Mouse (Mus musculus): ENCODE measurements around the gene Nuak2. TPM values are rescaled to one million over a fixed set of nuclear protein-coding genes. Genes with fewer than 3 reads are reported as not detected.
A peak's percentile ranks its signal among the peaks of the same experiment; 100 is the strongest.
"Not testable (repeated sequence)": the region's sequence is repeated elsewhere in the genome, so short reads cannot be mapped to it uniquely, and the experiment has no call there.

The Nuak2 gene
- 18.8 and 20.1 TPM in 2 replicates for polyA plus RNA-seq (2014; fragmentation: Nextera tagmentation; extraction: Ambion mirVana)

DNA sequence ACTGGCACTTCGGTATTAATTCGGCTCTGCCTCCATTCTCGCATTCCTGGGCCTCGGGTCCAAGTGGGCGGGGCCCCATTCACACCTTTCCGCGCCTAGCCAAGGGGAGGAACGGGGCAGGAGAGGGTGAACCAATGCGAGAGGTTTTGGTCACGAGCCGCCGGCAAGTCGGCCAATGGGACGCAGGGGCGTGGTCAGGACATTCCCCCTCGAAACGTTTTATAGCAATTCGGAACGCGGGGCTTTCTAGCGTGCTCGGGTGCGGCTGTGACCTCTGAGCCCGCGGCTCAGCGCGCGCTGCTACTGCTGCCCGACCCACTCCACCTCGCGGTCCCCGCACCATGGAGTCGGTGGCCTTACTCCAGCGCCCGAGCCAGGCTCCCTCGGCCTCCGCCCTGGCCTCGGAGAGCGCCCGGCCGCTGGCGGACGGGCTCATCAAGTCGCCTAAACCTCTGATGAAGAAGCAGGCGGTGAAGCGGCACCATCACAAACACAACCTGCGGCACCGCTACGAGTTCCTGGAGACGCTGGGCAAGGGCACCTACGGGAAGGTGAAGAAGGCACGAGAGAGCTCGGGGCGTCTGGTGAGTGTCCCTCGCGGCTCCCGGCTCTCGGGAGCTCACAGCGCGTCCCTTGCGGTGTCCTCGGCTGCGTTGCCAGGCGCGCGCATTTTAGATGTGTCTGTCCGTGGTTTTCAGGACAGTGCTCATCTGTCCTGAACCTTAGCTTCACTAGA lies at the start of gene Nuak2:
Gene Nuak2 (plus strand): TSS at position 238 of the 736 bp plus-strand sequence.
- ATAC-seq = peak; percentile 84
- Histone ChIP-seq H3K4me3 (ENCODE audit: low read depth, low read length) (peak within 1 kb of the TSS; percentile 71), H3K27me3 (replicated peaks; ENCODE audit: control insufficient read depth, insufficient read depth, low read length) (no peaks in the 10 kb centered on the region), H3K36me3 (ENCODE audit: control insufficient read depth, insufficient read depth, low read length) (0 out of 2 replicates have a peak, but pooled peaks cover 3% of the 10 kb centered on the region), H3K9me3 (replicated peaks; ENCODE audit: control insufficient read depth, low read length) (no peaks in the 10 kb centered on the region), H3K9ac (ENCODE audit: low read length) (peak within 1 kb of the TSS; percentile 78), H3K4me2 (ENCODE audit: low read length) (peak within 1 kb of the TSS; percentile 70), H3K27ac (ENCODE audit: low read depth, low read length) (peak within 1 kb of the TSS; percentile 86), H3K4me1 (ENCODE audit: control insufficient read depth, insufficient read depth, low read length) (peaks cover 35% of the 10 kb centered on the region)
- DNase-seq (ENCODE audit: low spot score) = peak; percentile 96
- under 1% methylated on average over 67 of the region's 67 CpGs for WGBS

DNA sequence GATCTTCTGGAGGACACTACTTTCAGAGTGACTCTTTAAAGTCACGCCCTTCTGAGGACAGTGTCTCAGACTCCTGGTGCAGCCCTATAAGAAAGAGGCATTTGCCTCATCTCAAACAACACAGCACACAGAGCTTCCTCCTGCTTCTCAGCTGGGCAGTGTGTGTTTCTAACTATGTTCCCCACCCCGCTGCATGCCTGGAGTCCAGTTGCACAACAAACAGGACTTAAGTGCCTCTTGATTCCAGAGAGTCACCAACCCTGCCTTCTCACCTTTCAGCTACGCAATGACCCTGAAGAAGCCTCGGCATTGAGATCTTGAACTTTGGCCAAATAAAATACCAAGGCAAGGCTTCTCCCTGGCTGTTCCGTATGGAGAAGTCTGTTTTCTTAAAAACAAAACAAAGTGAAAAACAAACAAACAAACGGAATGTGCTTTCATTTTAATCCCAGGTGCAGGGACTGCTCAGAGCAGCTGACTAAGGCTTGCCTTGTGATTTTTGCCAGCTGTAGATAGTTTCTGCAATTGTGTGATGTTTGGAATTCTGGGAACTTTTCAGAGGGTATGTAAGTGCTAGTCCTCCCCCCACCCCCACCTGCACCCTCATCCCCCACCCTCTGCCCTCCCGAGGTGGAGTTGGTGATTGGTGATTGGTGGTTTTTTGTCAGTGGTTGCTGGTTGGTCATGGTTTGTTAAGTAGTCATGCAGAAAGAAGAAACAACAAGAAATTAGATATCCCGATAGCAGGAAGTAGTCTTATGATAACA lies 49.0 kb upstream of the Nuak2 start:
- no peak overlapping the region for H3K4me3 ChIP-seq (ENCODE audit: low read depth, low read length)
- H3K27ac ChIP-seq (ENCODE audit: low read depth, low read length) = no peak overlapping the region
- H3K36me3 ChIP-seq (ENCODE audit: control insufficient read depth, insufficient read depth, low read length) = no peaks in the 10 kb centered on the region
- no peak for DNase-seq (ENCODE audit: low spot score)
- H3K9me3 ChIP-seq (replicated peaks; ENCODE audit: control insufficient read depth, low read length) = no peaks in the 10 kb centered on the region
- H3K4me2 ChIP-seq (ENCODE audit: low read length) = no peak overlapping the region
- no peaks in the 10 kb centered on the region for H3K4me1 ChIP-seq (ENCODE audit: control insufficient read depth, insufficient read depth, low read length)
- no peak for ATAC-seq
- H3K27me3 ChIP-seq (replicated peaks; ENCODE audit: control insufficient read depth, insufficient read depth, low read length) = no peaks in the 10 kb centered on the region
- 76% methylated on average over 8 of the region's 8 CpGs for WGBS
- no peak overlapping the region for H3K9ac ChIP-seq (ENCODE audit: low read length)

DNA sequence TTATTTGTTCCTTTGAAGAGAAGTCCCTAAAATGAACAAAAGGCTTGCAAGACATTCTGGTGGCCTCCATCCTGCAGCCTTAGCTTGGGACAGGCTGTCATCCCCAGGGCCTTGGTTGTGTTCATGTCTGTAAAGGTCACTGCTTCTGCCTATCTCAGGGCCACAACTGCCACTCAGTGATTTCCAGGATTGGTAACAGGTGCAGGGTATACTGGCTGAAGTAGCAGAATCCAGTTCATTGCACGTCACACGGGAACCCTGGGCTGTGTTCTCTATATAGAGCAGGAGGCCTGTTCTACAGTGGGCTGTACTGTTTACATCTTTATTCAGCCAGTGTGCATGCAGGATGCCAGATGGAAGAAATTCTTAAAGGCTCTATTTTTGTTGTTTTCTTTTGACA lies 48.0 kb upstream of the Nuak2 start:
- Histone ChIP-seq H3K27ac (ENCODE audit: low read depth, low read length) (no peak overlapping the region), H3K4me2 (ENCODE audit: low read length) (no peak overlapping the region), H3K27me3 (replicated peaks; ENCODE audit: control insufficient read depth, insufficient read depth, low read length) (no peaks in the 10 kb centered on the region), H3K9me3 (replicated peaks; ENCODE audit: control insufficient read depth, low read length) (no peaks in the 10 kb centered on the region), H3K4me3 (ENCODE audit: low read depth, low read length) (no peak overlapping the region), H3K36me3 (ENCODE audit: control insufficient read depth, insufficient read depth, low read length) (no peaks in the 10 kb centered on the region), H3K4me1 (ENCODE audit: control insufficient read depth, insufficient read depth, low read length) (no peaks in the 10 kb centered on the region), H3K9ac (ENCODE audit: low read length) (no peak overlapping the region)
- DNase-seq (ENCODE audit: low spot score) (peak; percentile 16), ATAC-seq (no peak)
- 43% methylated on average over 2 of the region's 2 CpGs for WGBS

DNA sequence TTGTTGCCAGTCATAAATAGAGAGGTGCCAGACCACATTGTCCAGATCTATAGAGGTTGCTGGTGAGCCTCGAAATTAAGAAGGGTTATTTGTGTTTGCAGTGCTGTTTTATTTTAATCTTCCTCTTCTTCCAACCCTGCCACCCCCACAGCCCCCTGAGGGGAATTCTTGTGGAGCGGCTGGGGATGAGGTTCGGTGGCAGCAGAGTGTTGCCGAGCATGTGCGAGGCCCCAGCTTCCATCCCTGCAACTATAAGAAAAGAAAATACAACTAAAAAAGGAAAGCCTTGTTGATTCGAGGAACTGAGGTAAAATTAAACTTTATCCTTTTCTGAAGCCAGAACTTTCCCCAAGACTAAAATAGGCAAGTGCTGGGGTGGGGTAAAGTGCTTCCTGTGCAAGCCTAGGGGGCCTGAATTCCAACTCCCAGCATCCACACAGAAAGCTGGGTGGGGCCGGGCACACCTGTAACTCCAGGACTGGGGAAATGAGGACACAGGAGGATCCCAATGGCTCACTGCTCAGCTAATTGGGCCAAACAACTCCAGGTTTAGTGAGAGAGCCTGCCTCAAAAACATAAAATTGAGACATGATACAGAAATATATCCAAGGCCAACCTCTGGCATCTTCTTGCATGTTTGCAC lies 47.4 kb upstream of the Nuak2 start:
- no peaks in the 10 kb centered on the region for H3K9me3 ChIP-seq (replicated peaks; ENCODE audit: control insufficient read depth, low read length)
- no peak overlapping the region for H3K4me3 ChIP-seq (ENCODE audit: low read depth, low read length)
- ATAC-seq = no peak
- H3K27ac ChIP-seq (ENCODE audit: low read depth, low read length) = no peak overlapping the region
- WGBS = 59% methylated on average over 7 of the region's 7 CpGs
- no peak for DNase-seq (ENCODE audit: low spot score)
- H3K4me1 ChIP-seq (ENCODE audit: control insufficient read depth, insufficient read depth, low read length) = no peaks in the 10 kb centered on the region
- no peaks in the 10 kb centered on the region for H3K27me3 ChIP-seq (replicated peaks; ENCODE audit: control insufficient read depth, insufficient read depth, low read length)
- no peaks in the 10 kb centered on the region for H3K36me3 ChIP-seq (ENCODE audit: control insufficient read depth, insufficient read depth, low read length)
- no peak overlapping the region for H3K4me2 ChIP-seq (ENCODE audit: low read length)
- no peak overlapping the region for H3K9ac ChIP-seq (ENCODE audit: low read length)

DNA sequence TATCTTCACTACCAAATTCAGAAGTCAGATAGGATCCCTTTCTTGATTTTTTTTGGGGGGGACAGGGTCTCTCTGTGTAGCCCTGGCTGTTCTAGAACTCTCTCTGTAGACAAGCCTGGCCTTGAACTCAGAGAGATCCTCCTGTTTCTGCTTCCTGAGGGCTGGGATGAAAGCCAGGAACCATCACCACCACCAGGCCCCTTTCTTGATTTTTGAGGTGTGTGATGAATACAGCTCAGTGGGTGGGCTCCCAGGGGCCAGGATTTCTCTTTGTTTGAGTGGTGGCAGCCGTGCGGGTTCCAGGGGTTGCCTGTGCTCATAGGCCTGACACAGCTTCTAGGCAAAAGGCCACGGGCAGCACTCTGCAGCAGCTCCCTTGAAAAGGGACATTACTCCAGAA lies 44.7 kb upstream of the Nuak2 start:
- no peak overlapping the region for H3K4me3 ChIP-seq (ENCODE audit: low read depth, low read length)
- no peak for DNase-seq (ENCODE audit: low spot score)
- 39% methylated on average over 3 of the region's 3 CpGs for WGBS

DNA sequence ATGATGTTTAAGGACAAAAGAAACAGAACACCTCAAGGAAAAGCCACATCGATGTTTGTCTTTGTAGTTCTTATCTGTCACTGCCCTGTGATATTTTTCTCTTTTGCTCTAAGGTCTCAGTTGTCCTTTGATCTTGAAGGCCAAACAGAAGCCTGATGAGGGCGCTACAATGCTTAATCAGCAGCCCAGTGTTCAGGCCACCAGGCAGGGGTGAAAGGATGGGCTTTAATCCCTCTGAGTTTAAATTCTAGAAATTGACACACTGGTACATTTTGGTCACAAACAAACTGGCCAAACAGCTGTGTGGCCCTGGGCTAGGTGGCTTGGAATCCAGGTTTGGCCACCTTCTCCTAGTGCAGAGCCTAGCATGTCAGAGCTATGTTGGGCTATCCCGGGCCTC lies 39.2 kb upstream of the Nuak2 start:
- peaks cover 2% of the 10 kb centered on the region for H3K4me1 ChIP-seq (ENCODE audit: control insufficient read depth, insufficient read depth, low read length)
- DNase-seq (ENCODE audit: low spot score) (no peak), ATAC-seq (no peak)
- H3K4me2 ChIP-seq (ENCODE audit: low read length) = no peak overlapping the region
- H3K9me3 ChIP-seq (replicated peaks; ENCODE audit: control insufficient read depth, low read length) = no peaks in the 10 kb centered on the region
- H3K9ac ChIP-seq (ENCODE audit: low read length) = no peak overlapping the region
- 83% methylated on average over 3 of the region's 3 CpGs for WGBS
- no peak overlapping the region for H3K4me3 ChIP-seq (ENCODE audit: low read depth, low read length)
- no peaks in the 10 kb centered on the region for H3K36me3 ChIP-seq (ENCODE audit: control insufficient read depth, insufficient read depth, low read length)
- H3K27ac ChIP-seq (ENCODE audit: low read depth, low read length) = no peak overlapping the region
- H3K27me3 ChIP-seq (replicated peaks; ENCODE audit: control insufficient read depth, insufficient read depth, low read length) = no peaks in the 10 kb centered on the region

More for the DNA sequence above, 44.7 kb upstream of the Nuak2 start:
- no peaks in the 10 kb centered on the region for H3K36me3 ChIP-seq (ENCODE audit: control insufficient read depth, insufficient read depth, low read length)
- no peak overlapping the region for H3K9ac ChIP-seq (ENCODE audit: low read length)
- no peak for ATAC-seq
- no peaks in the 10 kb centered on the region for H3K27me3 ChIP-seq (replicated peaks; ENCODE audit: control insufficient read depth, insufficient read depth, low read length)
- no peak overlapping the region for H3K4me2 ChIP-seq (ENCODE audit: low read length)
- H3K27ac ChIP-seq (ENCODE audit: low read depth, low read length) = no peak overlapping the region
- no peaks in the 10 kb centered on the region for H3K4me1 ChIP-seq (ENCODE audit: control insufficient read depth, insufficient read depth, low read length)
- H3K9me3 ChIP-seq (replicated peaks; ENCODE audit: control insufficient read depth, low read length) = no peaks in the 10 kb centered on the region

DNA sequence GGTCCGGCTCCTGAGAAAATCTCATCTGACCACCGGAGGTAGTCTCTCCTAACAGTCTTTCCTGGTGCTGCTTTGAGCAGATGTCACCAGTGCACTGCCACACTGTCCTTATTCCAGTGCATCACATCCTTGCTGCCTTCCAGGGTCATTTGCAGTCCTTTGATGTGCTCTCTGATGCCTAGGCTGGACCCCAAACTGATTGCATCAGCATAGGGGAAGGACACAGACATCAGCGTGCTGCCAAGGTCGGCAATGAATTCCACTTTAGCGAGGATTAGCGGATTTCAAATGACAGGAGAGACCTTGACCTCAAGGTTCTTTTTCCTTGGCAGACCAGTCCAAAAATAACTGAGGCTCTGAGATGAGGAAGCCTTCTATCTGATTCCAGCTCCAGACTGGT lies 38.8 kb upstream of the Nuak2 start:
- no peak overlapping the region for H3K4me2 ChIP-seq (ENCODE audit: low read length)
- H3K9ac ChIP-seq (ENCODE audit: low read length) = no peak overlapping the region
- H3K4me1 ChIP-seq (ENCODE audit: control insufficient read depth, insufficient read depth, low read length) = peaks cover 7% of the 10 kb centered on the region
- no peaks in the 10 kb centered on the region for H3K27me3 ChIP-seq (replicated peaks; ENCODE audit: control insufficient read depth, insufficient read depth, low read length)
- no peak overlapping the region for H3K27ac ChIP-seq (ENCODE audit: low read depth, low read length)
- 77% methylated on average over 6 of the region's 6 CpGs for WGBS
- ATAC-seq (no peak), DNase-seq (ENCODE audit: low spot score) (no peak)
- H3K9me3 ChIP-seq (replicated peaks; ENCODE audit: control insufficient read depth, low read length) = no peaks in the 10 kb centered on the region
- no peak overlapping the region for H3K4me3 ChIP-seq (ENCODE audit: low read depth, low read length)
- H3K36me3 ChIP-seq (ENCODE audit: control insufficient read depth, insufficient read depth, low read length) = no peaks in the 10 kb centered on the region

DNA sequence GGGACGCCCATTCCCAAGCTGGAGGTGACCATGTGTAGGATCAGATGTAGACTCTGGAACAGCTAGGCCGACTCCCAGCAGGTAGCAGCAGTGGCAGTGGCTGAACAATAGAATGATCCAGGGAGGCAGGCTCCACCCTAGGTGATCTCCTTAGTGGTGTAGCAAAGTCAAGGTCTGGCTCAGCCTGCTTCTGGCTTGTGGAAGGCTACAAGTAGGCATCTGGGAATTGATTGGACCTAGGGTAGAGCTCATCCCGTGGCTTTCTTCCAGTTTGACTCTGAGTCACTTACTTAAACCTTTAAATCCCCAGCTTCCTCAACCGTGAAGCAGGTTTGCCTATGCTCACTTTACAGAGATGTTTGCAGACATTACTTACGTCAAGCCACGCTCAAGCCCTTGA lies 35.3 kb upstream of the Nuak2 start:
- not testable (repeated sequence) for DNase-seq (ENCODE audit: low spot score); H3K9me3 ChIP-seq (replicated peaks; ENCODE audit: control insufficient read depth, low read length)

More for the DNA sequence above, 35.3 kb upstream of the Nuak2 start:
- WGBS = 70% methylated on average over 6 of the region's 6 CpGs
- H3K9ac ChIP-seq (ENCODE audit: low read length); H3K27ac ChIP-seq (ENCODE audit: low read depth, low read length); H3K4me2 ChIP-seq (ENCODE audit: low read length); ATAC-seq; H3K27me3 ChIP-seq (replicated peaks; ENCODE audit: control insufficient read depth, insufficient read depth, low read length); H3K36me3 ChIP-seq (ENCODE audit: control insufficient read depth, insufficient read depth, low read length); H3K4me3 ChIP-seq (ENCODE audit: low read depth, low read length): not testable (repeated sequence)
- peaks cover 15% of the 10 kb centered on the region for H3K4me1 ChIP-seq (ENCODE audit: control insufficient read depth, insufficient read depth, low read length)

Measured in forebrain, embryonic 14.5 days (tissue).